Mouse (Mus musculus) heart, postnatal 0 days (tissue): ENCODE measurements around the gene Apc2.

Source experiments
- CTCF ChIP-seq: IDR thresholded peaks from 2 replicates; pipeline ENCODE4 v1.5.1; 2016; ENCODE audit warnings: antibody characterized with exemption, control low read depth, low read depth
- EP300 ChIP-seq: IDR thresholded peaks from 2 replicates; pipeline ENCODE4 v1.6.1; 2016; ENCODE audit warnings: antibody characterized with exemption, low read depth

GRCm38 (mm10) chr10:80278390-80278789, 17.4 kb upstream of the Apc2 start:
- TF ChIP-seq EP300: no peak
- no peak for TF ChIP-seq CTCF
